Mouse (Mus musculus): ENCODE data around the gene Inka1.

The Inka1 gene

GRCm38 (mm10) chr9:107983421-107983890, 2.2 kb downstream of the Inka1 start:
- peak; percentile 33 for DNase-seq

GRCm38 (mm10) chr9:107982681-107983346, 2.9 kb downstream of the Inka1 start, which contains the start of gene Gm20661:
Gene Gm20661, plus strand, starts transcription at chr9:107983058.
- no peak for DNase-seq

- no peak for DNase-seq
These were observed 3.7 kb downstream of the Inka1 start for GRCm38 (mm10) chr9:107981684-107982605.

- no peak for DNase-seq
These were observed 6.9 kb downstream of the Inka1 start for GRCm38 (mm10) chr9:107978815-107979214.

GRCm38 (mm10) chr9:107975399-107976386, 10.0 kb downstream of the Inka1 start, which contains the start of gene Uba7:
Gene Uba7, plus strand, starts transcription at chr9:107975505.
- no peak for DNase-seq

GRCm38 (mm10) chr9:107974491-107975171, 11.0 kb downstream of the Inka1 start:
- DNase-seq, result no peak

GRCm38 (mm10) chr9:107971690-107972541, 13.8 kb downstream of the Inka1 start:
- DNase-seq, result no peak

GRCm38 (mm10) chr9:107970311-107970710, 15.4 kb downstream of the Inka1 start:
- DNase-seq, result no peak

GRCm38 (mm10) chr9:107968531-107968930, 17.1 kb downstream of the Inka1 start:
- DNase-seq, result no peak

GRCm38 (mm10) chr9:107967437-107967836, 18.2 kb downstream of the Inka1 start:
- no peak for DNase-seq

- DNase-seq, result no peak
These were observed 19.0 kb downstream of the Inka1 start for GRCm38 (mm10) chr9:107966676-107967075.

GRCm38 (mm10) chr9:107964681-107965080, 21.0 kb downstream of the Inka1 start:
- DNase-seq, result no peak

GRCm38 (mm10) chr9:107963700-107964099, 22.0 kb downstream of the Inka1 start:
- DNase-seq, result peak; percentile 78

GRCm38 (mm10) chr9:107962916-107963315, 22.8 kb downstream of the Inka1 start:
- no peak for DNase-seq

- DNase-seq, result no peak
These were observed 23.8 kb downstream of the Inka1 start for GRCm38 (mm10) chr9:107961881-107962280.

- DNase-seq, result no peak
These were observed 24.3 kb downstream of the Inka1 start for GRCm38 (mm10) chr9:107961351-107961762.

- DNase-seq, result no peak
These were observed 24.8 kb downstream of the Inka1 start for GRCm38 (mm10) chr9:107960928-107961327.

GRCm38 (mm10) chr9:107959896-107960295, 25.8 kb downstream of the Inka1 start:
- no peak for DNase-seq

GRCm38 (mm10) chr9:107957141-107957540, 28.5 kb downstream of the Inka1 start:
- DNase-seq, result no peak

- no peak for DNase-seq
These were observed 29.9 kb downstream of the Inka1 start for GRCm38 (mm10) chr9:107955613-107956289.

Measured in cerebellum, adult 9-11 months (tissue).